Mouse (Mus musculus) kidney, adult 8-10 months (tissue): Measurements from ENCODE around the gene Kifc5b.
A peak's percentile ranks its signal among the peaks of the same experiment; 100 is the strongest.

Experiments
- DNase-seq, 2 experiments: peaks; one replicate each; pipeline ENCODE4 v3.0.0; 2022

The Kifc5b gene

GRCm38 (mm10) chr17:26947231-26948100 lies 30.6 kb downstream of the Kifc5b start:
- DNase-seq = no peak

DNA sequence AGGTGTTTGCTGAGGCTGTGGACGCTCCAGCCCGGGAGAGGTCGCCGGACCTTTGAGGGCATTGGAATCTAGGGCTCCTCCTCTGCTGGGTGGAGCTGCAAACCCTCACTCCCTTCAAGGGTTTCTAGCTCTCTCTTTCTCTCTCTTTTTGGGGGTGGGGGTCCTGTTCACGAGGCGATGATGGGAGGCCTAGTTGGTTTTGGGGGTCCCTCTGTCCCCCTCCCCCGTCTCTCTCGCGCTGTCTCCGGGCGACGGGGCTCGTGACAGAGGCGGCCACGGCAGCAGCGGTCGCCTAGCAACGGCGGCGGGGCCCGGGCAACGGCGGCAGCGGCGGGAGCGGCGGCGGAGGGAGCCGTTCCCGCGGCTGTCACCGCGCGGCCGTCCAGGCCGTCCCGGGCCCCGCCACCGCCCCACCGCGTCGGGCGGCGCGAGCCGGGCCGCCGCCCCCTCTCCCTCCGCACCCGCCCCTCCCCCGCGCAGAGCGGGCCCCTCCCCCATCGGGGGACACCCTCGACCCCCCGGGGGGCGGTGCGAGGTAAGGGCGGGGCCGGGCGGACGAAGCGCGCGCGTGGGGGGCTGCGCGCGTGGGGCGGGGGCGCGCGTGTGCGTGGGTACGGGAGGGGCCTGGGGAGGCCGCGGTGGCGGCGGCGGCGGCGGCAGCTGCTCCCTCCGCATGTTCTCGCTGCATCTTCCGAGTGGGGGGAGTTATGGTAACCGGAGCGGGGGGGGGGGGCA lies 31.6 kb downstream of the Kifc5b start:
- peak in 1 of 2 experiments; percentile 50 for DNase-seq

- DNase-seq = no peak
These were observed 32.2 kb downstream of the Kifc5b start for GRCm38 (mm10) chr17:26949051-26949577.

GRCm38 (mm10) chr17:26949866-26950265 lies 33.0 kb downstream of the Kifc5b start:
- no peak for DNase-seq

DNA sequence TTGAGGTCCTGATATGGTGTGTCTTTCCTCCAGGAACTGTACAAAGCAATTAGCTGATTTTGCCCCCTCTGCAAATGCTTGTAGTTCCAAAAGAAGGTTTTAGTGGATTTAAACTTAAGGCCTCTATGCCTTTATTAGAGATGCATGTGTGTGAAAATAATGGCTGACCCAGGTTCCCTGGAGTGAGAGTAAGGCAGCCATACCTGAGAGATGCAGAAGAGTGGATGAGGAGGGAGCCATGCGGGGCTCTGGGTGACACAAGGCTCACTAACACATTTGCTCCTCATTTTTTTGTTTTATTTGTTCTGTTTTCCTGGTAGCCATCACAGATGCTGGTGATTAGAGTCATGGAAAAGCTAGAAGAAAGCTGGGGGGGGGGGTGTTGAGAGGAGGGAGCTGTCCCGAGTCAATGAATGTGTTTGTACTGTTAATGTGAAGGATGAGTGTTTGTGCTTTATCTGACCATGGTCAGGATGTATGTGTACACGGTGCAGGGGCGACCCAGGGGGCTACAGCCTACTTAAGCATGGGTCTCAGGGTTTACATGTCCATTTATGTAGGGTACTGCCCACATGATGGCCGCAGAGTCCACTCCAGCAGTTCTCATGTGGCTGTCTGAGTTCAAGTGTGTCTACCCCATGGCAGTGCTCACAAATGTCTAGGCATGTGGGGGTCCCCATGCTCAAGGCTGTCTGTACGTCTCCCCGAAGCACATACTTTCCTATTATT lies 33.8 kb downstream of the Kifc5b start:
- DNase-seq = no peak

GRCm38 (mm10) chr17:26951406-26951805 lies 34.5 kb downstream of the Kifc5b start:
- DNase-seq = peak in 1 of 2 experiments; percentile 45

GRCm38 (mm10) chr17:26951952-26952877 lies 35.3 kb downstream of the Kifc5b start:
- no peak for DNase-seq

- DNase-seq = no peak
These were observed 36.3 kb downstream of the Kifc5b start for GRCm38 (mm10) chr17:26953201-26953600.

DNA sequence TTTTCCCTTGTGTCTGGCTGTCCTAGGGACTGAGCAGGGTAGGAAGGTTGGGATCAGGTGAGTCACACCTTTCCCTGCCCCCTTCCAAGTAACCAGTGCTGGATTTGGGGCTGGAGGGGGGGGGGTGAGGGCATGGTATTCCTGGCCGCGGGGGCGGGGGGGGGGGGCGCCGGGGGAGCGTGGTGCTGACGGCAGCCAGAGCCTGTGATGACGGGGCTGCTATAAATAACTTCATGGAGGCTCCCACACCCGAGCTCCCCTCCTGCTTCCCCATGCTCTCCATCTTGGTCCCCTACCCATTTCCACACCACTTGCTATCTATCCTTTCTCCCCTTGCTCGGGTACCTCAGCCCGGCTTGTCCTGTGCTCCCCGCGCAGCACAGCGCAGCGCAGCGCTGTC lies 36.8 kb downstream of the Kifc5b start:
- no peak for DNase-seq

GRCm38 (mm10) chr17:26956309-26956708 lies 39.4 kb downstream of the Kifc5b start:
- DNase-seq = no peak

DNA sequence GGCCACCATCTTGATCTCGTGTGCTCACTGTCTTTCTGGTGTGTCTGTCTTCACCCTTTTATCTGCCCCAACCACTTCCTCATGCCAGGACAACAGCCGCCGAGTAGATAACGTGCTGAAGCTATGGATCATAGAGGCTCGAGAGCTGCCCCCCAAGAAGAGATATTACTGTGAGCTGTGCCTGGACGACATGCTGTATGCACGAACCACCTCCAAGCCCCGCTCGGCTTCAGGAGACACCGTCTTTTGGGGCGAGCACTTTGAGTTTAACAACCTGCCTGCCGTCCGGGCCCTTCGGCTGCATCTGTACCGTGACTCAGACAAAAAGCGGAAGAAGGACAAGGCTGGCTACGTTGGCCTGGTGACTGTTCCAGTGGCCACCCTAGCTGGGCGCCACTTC lies 40.0 kb downstream of the Kifc5b start:
- no peak for DNase-seq

DNA sequence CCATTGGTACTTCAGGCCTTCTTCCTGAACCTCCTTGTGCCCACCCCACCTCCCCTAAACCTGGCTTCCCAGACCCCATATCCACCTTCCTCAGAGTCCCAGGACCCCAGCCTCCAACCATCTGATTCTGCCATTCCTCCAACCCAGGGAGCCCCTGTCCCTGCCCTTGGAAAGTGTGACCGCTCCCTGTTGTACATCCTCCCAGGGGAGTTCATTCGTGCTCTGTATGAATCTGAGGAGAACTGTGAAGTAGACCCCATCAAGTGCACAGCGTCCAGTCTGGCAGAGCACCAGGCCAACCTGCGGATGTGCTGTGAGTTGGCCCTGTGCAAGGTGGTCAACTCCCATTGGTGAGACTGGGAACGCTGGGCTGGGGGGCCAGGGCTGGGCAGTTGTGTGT lies 41.0 kb downstream of the Kifc5b start:
- DNase-seq = no peak

- no peak for DNase-seq
These were observed 42.0 kb downstream of the Kifc5b start for GRCm38 (mm10) chr17:26958880-26959279.

DNA sequence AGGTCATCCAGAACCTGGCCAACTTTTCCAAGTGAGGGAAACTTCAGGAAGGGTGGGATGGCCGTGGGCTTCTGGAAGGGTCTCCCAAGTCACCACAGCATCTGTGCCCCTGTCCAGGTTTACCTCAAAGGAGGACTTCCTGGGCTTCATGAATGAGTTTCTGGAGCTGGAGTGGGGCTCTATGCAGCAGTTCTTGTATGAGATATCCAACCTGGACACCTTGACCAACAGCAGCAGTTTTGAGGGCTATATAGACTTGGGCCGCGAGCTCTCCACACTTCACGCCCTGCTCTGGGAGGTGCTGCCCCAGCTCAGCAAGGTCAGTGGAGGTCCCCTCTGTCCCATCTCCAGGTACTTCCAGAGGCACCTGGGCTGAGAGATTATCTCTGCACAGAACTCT lies 42.9 kb downstream of the Kifc5b start:
- no peak for DNase-seq

- DNase-seq = no peak
These were observed 44.8 kb downstream of the Kifc5b start for GRCm38 (mm10) chr17:26961572-26962240.

- DNase-seq = no peak
These were observed 50.1 kb downstream of the Kifc5b start for GRCm38 (mm10) chr17:26966993-26967392.

DNA sequence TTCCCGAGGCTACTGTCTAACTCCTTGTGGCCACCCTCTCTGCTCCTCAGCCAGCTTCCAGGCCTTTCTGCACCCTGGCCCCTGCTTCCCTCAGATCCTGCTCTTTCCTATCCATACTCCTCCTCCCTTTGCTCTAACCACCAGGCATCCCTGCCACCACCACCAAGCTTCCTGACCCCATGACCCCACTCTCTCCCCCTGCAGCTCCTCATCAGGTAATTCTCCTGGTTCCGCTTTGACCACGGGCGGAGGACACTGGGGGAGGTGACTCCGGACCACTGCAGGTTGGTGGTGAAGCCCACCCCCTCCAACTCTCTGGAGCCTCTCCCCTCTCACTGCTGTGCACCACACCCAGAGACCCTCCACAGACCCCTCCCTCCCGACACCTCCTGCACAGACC lies 50.6 kb downstream of the Kifc5b start:
- no peak for DNase-seq

DNA sequence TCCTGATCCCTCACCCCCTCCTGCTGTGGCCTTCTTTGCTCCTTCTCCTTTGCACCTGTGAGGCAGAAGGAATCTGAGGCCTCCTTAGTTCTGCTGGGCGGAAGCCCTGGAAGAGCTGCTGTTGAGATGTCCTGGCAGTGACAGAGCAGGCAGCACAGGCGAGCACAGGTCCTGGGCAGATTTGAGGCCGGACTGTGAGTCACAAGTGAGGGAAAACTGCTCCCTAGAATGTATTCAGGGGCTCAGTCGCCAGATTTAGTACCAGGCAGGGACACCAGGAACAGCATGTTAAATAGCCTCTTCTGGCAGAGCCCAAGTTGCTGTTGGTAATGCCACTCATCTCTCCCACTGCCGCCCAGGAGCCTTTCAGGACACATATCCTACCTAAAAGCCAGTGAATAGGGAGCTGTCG lies 51.3 kb downstream of the Kifc5b start:
- no peak for DNase-seq

DNA sequence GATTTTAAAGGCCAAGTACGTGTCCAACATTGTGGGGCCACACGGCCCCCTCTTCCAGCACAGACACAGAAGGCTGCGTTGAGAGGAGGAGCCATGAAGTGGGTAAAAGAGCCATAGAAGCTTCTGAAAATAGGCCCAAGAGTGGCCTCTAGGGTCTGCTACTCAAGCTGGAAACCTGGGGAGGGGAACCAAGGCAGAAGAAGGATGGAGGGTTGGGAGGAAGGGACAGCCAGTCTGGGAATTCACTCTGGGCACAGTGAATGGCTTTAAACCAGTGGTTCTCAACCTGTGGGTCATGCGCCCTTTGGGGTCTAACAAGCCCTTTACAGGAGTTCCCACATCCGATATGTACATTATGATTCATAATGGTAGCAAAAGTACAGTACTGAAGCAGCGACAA lies 52.4 kb downstream of the Kifc5b start:
- DNase-seq = no peak

DNA sequence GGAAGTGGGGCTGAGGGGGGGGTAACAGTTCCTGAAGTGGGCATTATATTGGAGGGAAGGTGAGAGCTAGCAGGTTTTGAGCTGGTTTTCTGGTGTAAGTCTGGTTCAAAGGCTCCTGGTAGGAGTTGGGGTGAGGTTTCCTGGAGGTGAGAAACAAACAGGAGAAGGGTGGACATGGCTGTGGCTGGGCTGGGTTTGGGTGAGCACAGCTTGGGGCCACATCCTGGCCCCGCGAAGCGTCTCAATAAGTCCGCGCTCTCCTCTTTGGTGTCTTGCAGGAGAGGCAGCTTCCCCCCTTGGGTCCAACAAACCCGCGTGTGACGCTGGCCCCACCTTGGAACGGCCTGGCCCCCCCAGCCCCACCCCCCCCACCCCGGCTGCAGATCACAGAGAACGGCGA lies 53.3 kb downstream of the Kifc5b start:
- no peak for DNase-seq

DNA sequence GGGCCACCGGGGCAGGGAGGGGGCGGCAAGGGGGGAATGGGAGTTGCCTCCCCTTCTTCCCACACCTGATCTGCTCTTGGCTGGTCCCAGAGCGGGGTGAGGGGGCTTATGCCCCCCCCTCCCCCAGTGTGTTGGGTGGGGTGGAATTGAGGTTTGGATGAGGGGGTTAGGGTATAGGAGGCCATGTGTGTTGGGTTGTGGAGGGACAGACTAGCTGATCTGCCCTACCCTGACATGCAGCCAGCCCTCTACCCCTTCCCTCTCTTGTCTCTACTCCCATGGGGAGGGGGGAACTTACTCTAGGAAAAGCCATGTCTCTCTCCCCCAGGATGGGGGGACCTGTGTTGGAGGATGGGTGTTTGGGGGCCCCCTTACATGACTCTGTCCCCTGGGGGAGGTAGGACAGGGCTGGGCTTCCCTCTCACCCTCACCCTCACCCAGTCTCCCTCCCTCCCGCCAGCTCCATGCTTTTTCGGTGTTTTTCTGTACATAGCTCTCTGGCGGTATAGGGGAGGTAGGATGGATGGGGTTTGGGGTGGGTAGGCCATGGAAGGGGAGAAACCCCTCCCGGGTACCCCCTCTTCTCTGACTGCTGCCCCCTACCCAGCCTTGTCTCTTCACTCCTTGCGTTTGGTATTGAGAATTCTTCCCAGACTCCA lies 54.5 kb downstream of the Kifc5b start:
- DNase-seq = no peak
